Mouse (Mus musculus): ENCODE data around the gene Slc24a4.

GRCm38 (mm10) chr12:102092342-102093094, 36.0 kb upstream of the Slc24a4 start:
- TF ChIP-seq CTCF (IDR thresholded peaks at IDR 0.05) (no peak), POLR2A (IDR thresholded peaks at IDR 0.05; ENCODE audit: insufficient read depth, low read depth, low read length) (no peak), EP300 (IDR thresholded peaks at IDR 0.05; ENCODE audit: insufficient read depth, low read depth, low read length) (no peak)
